Mouse (Mus musculus) ES-CJ7 (cell line): ENCODE measurements around the gene Btbd16.

Experiments used
- DNase-seq: peaks from one replicate; pipeline ENCODE4 v3.0.0; 2011; ENCODE audit warnings: low read depth, low spot score

Gene Btbd16

GRCm38 (mm10) chr7:130770707-130771106, 3.2 kb upstream of the Btbd16 start:
- peak; percentile 84 for DNase-seq

GRCm38 (mm10) chr7:130773171-130773830, 568 bp upstream of the Btbd16 start:
- peak; percentile 65 for DNase-seq

- DNase-seq = no peak
Measured at GRCm38 (mm10) chr7:130780866-130781419, 7.1 kb downstream of the Btbd16 start.

- DNase-seq = no peak
Measured at GRCm38 (mm10) chr7:130782501-130783050, 8.7 kb downstream of the Btbd16 start.

- no peak for DNase-seq
Measured at GRCm38 (mm10) chr7:130785923-130786575, 12.2 kb downstream of the Btbd16 start.

- no peak for DNase-seq
Measured at GRCm38 (mm10) chr7:130786708-130787107, 12.8 kb downstream of the Btbd16 start.

- no peak for DNase-seq
Measured at GRCm38 (mm10) chr7:130787537-130787936, 13.7 kb downstream of the Btbd16 start.

- DNase-seq = peak; percentile 71
Measured at GRCm38 (mm10) chr7:130788950-130789349, 15.1 kb downstream of the Btbd16 start.

- DNase-seq = no peak
Measured at GRCm38 (mm10) chr7:130789456-130789855, 15.6 kb downstream of the Btbd16 start.

GRCm38 (mm10) chr7:130793671-130794070, 19.8 kb downstream of the Btbd16 start:
- no peak for DNase-seq

GRCm38 (mm10) chr7:130796786-130797185, 22.9 kb downstream of the Btbd16 start:
- DNase-seq = peak; percentile 89

GRCm38 (mm10) chr7:130797524-130797923, 23.7 kb downstream of the Btbd16 start:
- DNase-seq = peak; percentile 14

- DNase-seq = no peak
Measured at GRCm38 (mm10) chr7:130799418-130799817, 25.5 kb downstream of the Btbd16 start.

- no peak for DNase-seq
Measured at GRCm38 (mm10) chr7:130800681-130801080, 26.8 kb downstream of the Btbd16 start.

GRCm38 (mm10) chr7:130801811-130802210, 27.9 kb downstream of the Btbd16 start:
- no peak for DNase-seq

- peak; percentile 10 for DNase-seq
Measured at GRCm38 (mm10) chr7:130803251-130803825, 29.5 kb downstream of the Btbd16 start.

GRCm38 (mm10) chr7:130804991-130805390, 31.1 kb downstream of the Btbd16 start:
- DNase-seq = no peak

- DNase-seq = no peak
Measured at GRCm38 (mm10) chr7:130807749-130808148, 33.9 kb downstream of the Btbd16 start.

GRCm38 (mm10) chr7:130808694-130809093, 34.8 kb downstream of the Btbd16 start:
- DNase-seq = no peak

- no peak for DNase-seq
Measured at GRCm38 (mm10) chr7:130810238-130810637, 36.4 kb downstream of the Btbd16 start.

- peak; percentile 59 for DNase-seq
Measured at GRCm38 (mm10) chr7:130812407-130812806, 38.5 kb downstream of the Btbd16 start.

GRCm38 (mm10) chr7:130815601-130816000, 41.7 kb downstream of the Btbd16 start:
- no peak for DNase-seq
